Mouse (Mus musculus) heart, postnatal 10 days (tissue): Measurements from ENCODE around the gene Fpr-rs6. TPM values are rescaled to one million over a fixed set of nuclear protein-coding genes. Genes with fewer than 3 reads are reported as not detected.

Experiments used
- DNase-seq, 2 experiments: peaks; one replicate each; pipeline ENCODE4 v3.0.0; 2021
- intact Hi-C: fragments of 180-260 bp; cut with DNase I; formaldehyde crosslinking; loops from one replicate; pipeline ENCODE4 v1.15.1; 2025
- total RNA-seq, 2 experiments: library from RNA; stranded (reverse); gene quantifications; 2 replicates each; pipeline ENCODE4 v1.2.3; 2021

Gene Fpr-rs6
- total RNA-seq: not detected

DNA sequence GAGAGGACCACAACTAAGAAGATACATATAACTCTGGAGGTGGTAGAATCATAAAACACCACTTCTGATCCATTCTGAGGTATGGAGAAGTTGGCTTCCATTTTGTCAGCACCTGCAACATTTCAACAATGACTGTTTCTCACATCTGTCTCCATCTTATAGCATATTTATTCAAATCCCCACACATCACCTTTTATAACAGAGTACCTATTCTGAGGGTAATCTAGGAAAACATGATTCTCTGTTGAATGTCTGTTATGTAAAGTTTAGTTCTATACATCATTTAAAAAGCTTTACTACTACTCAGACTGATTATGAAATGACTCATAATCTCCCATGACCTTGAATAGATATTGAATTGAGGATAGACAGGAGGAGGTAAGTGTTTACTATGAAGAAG lies at the start of gene Fpr-rs6:
Gene Fpr-rs6 (minus strand): TSS at position 101 of the 400 bp plus-strand sequence.
- no peak for DNase-seq
- intact Hi-C loops: no loop called here

Other genes starting within 250 kb of the Fpr-rs6 start
- gene Vmn2r104, start 134.8 kb downstream of the Fpr-rs6 start, total RNA-seq: not detected
- not detected for gene Fpr-rs7, start 68.9 kb downstream of the Fpr-rs6 start, total RNA-seq
- gene Vmn2r105, start 52.0 kb upstream of the Fpr-rs6 start, total RNA-seq: not detected
- not detected for gene Vmn2r106, start 102.5 kb upstream of the Fpr-rs6 start, total RNA-seq
- gene Vmn2r107, start 162.1 kb upstream of the Fpr-rs6 start, total RNA-seq: not detected
- not detected for gene Vmn1r224, start 231.0 kb upstream of the Fpr-rs6 start, total RNA-seq